ENCODE assay signal across 23 mouse cellular contexts in genomic region chr8:66494496-66494895, GRCm38 (mm10). TPM values are rescaled to one million over a fixed set of nuclear protein-coding genes. Genes with fewer than 3 reads are reported as not detected.
A peak's percentile ranks its signal among the peaks of the same experiment; 100 is the strongest.
DNase-seq lines count a peak whose midpoint lies in the region.
"Had no signal": no experiment of that assay in that cellular context is flagged by ENCODE, and none has a peak within 500 bp of the region (broad histone marks: within the 10 kb centered on the region; RNA-seq: fewer than 3 reads in every experiment).

No protein-coding gene starts in this region.

- peak; percentile 14 for DNase-seq in gastrocnemius, postnatal 25 days
- no peak for DNase-seq in gastrocnemius, postnatal 4 days (ENCODE audit: low spot score in 2 of 2)
- DNase-seq in layer of hippocampus, adult 9-11 months, result peak; percentile 19
- no peak for DNase-seq in layer of hippocampus, postnatal 10 days (ENCODE audit: low spot score in 2 of 2)
- peak; percentile 15 for DNase-seq in NIH3T3 (ENCODE audit: low read depth)
- peak; percentile 2 to 8 for DNase-seq in heart, postnatal 14 days
- no peak for DNase-seq in natural killer cell, adult 2 months (ENCODE audit: low spot score in 2 of 2)
- DNase-seq in cerebellum, postnatal 14 days, result no peak
- DNase-seq: adrenal gland, postnatal 25 days; cerebellum, adult 9-11 months; gastrocnemius, postnatal 36 days; kidney, adult 9 months; kidney, postnatal 10 days; liver; right cerebral cortex, adult 18-20 months; thymus, adult 2 months; thymus, postnatal 36 days had no signal

- intact Hi-C loops in heart, postnatal 14 days (cut with DNase I), result no loop called here

RNA-seq across cellular contexts. Expression of gene Tma16, which starts 8.2 kb away (rescaled TPM):
- 1 to 10 TPM; 3.8 to 4.7 TPM for total RNA-seq in gastrocnemius, postnatal 25 days (2021)
- total RNA-seq in gastrocnemius, postnatal 4 days (2021), result 1 to 10 TPM; 6.5 to 9.1 TPM
- total RNA-seq in layer of hippocampus, postnatal 10 days (2021), result 10 to 100 TPM in 1 of 2 experiments, 1 to 10 TPM in 1; 9.9 to 11.5 TPM
- 1 to 10 TPM; 3.8 to 4.0 TPM for total RNA-seq in heart, postnatal 14 days (2021)

RNA-seq across cellular contexts. Expression of gene Tktl2, which starts 17.1 kb away (rescaled TPM):
- not detected for total RNA-seq in gastrocnemius, postnatal 25 days (2021)
- total RNA-seq in gastrocnemius, postnatal 4 days (2021), result not detected
- total RNA-seq in layer of hippocampus, postnatal 10 days (2021), result under 1 TPM; 0.23 to 0.42 TPM
- total RNA-seq in heart, postnatal 14 days (2021), result not detected
- total RNA-seq: adrenal gland, adult 18-20 months; adrenal gland, postnatal 25 days; common myeloid progenitor, adult 5-6 weeks; gastrocnemius, adult 18-20 months; gastrocnemius, postnatal 36 days; hematopoietic stem cell, adult 5-6 weeks; megakaryocyte progenitor cell, adult 5-6 weeks; MEL had no signal

Comparison
In these comparisons a context has a peak if more than half of its experiments do, and no peak if none do; other contexts are left out.
1. DNase-seq: peak in gastrocnemius, postnatal 25 days (single experiment), layer of hippocampus, adult 9-11 months (single experiment), NIH3T3 (single experiment) and heart, postnatal 14 days (2 of 2); none in gastrocnemius, postnatal 4 days (0 of 2), layer of hippocampus, postnatal 10 days (0 of 2), natural killer cell, adult 2 months (0 of 2) and cerebellum, postnatal 14 days (0 of 2).